Mouse (Mus musculus) small intestine, adult 2 months (tissue): ENCODE data around the gene Ier5. TPM values are rescaled to one million over a fixed set of nuclear protein-coding genes. Genes with fewer than 3 reads are reported as not detected.
A peak's percentile ranks its signal among the peaks of the same experiment; 100 is the strongest.

Experiments
- H3K27ac ChIP-seq: fragments of 200-500 bp; 2 replicates; pipeline ENCODE4 v1.5.1; 2012; ENCODE audit warnings: low read depth, low read length, control low read depth, inconsistent platforms; ENCODE audit not compliant: insufficient read depth
- H3K27me3 ChIP-seq: fragments of 200-500 bp; 2 replicates; pipeline ENCODE4 v1.6.1; 2012; ENCODE audit warnings: mild to moderate bottlenecking, moderate library complexity, low read length, inconsistent platforms; ENCODE audit not compliant: control insufficient read depth, insufficient read depth
- H3K36me3 ChIP-seq: fragments of 200-500 bp; 2 replicates; pipeline ENCODE4 v1.6.1; 2012; ENCODE audit warnings: mild to moderate bottlenecking, low read length, control low read depth, inconsistent platforms; ENCODE audit not compliant: control insufficient read depth, insufficient read depth
- H3K4me1 ChIP-seq: fragments of 200-500 bp; 2 replicates; pipeline ENCODE4 v1.6.1; 2012; ENCODE audit warnings: low read length, inconsistent platforms, mixed read lengths; ENCODE audit not compliant: control insufficient read depth, insufficient read depth, insufficient read length
- H3K4me3 ChIP-seq: fragments of 200-500 bp; 2 replicates; pipeline ENCODE4 v1.5.1; 2012; ENCODE audit warnings: low read depth, mild to moderate bottlenecking, control low read depth, inconsistent platforms, low read length, moderate library complexity
- CTCF ChIP-seq: fragments of 200-500 bp; IDR thresholded peaks from 2 replicates; pipeline ENCODE4 v1.5.1; 2012; ENCODE audit warnings: low read depth, mild to moderate bottlenecking, control low read depth, inconsistent platforms, low read length, moderate library complexity, mixed read lengths; ENCODE audit not compliant: insufficient replicate concordance, insufficient read length; ENCODE audit errors: extremely low read depth
- POLR2A ChIP-seq: fragments of 200-500 bp; IDR thresholded peaks from 2 replicates; pipeline ENCODE4 v1.6.1; 2012; ENCODE audit warnings: low read depth, mild to moderate bottlenecking, control low read depth, inconsistent platforms, low read length, moderate library complexity
- WGBS: fragments of 180-500 bp; shearing (Covaris S2); methylation state at CpG from one replicate; pipeline ENCODE4 v1.1.7; 2018; 5-methylcytosine and 5-hydroxymethylcytosine counted together
- polyA plus RNA-seq: library from polyadenylated mRNA; depleted of rRNA; stranded (reverse); fragments of >200 nt; gene quantifications from 2 replicates; pipeline ENCODE4 v1.2.3, GENCODE M21; 2012

Ier5 gene
- polyA plus RNA-seq, 1 experiment, result 63.9 TPM

DNA sequence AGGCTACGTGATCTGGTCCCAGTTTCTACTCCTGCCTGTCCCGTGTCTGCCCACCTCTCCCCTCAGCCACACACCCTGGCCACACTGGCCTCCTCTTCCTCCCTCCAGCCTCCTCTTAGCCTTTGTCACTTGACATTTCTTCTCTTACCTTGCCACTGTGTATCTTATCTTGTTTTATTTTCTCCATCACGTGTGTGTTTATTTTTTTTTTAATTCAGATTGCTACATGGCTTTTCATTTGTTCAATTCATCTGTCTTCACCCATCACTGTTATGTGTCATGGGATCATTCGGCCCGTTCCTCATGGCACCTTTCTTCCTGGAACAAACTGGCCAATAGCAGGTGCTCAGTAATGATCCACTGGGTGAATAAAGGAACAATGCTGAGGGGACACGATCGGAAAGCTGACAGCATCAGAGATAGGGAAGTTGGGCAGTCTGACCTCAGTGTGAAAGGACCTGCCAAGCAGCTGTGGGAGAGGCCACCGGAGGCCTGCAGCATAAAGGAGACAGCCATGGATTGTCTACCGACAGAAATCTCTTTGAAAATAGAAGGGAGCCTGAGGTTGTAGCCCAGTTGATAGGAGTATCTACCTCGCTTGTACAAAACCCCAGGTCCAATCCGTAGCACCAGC, 34.3 kb downstream of the Ier5 start:
- Histone ChIP-seq H3K4me3 (no peak overlapping the region), H3K27me3 (no peaks in the 10 kb centered on the region), H3K36me3 (no peaks in the 10 kb centered on the region), H3K4me1 (peaks cover 41% of the 10 kb centered on the region), H3K27ac (peak overlapping the region; percentile 92)
- TF ChIP-seq CTCF, result no peak
- no peak for TF ChIP-seq POLR2A
- WGBS, result 47% methylated on average over 11 of the region's 11 CpGs

DNA sequence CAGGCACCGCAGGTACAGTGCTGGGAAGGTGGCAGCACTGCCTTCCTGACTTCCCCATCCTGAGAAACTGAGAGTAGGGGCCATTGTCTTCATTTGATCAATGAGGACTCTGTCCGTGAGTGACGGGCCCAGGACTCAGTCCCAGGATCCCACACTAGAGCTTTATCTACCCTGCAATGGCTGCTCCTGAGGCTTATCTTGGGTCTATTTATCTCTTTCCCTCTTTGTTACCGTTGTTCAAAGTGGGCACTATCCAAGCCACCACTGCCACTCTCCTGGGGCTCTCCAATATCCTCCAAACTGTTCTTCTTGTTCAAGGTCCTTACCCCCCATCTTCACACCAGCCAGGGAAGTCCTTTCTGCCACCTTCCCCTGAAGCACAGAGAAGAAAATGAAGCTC, 34.8 kb downstream of the Ier5 start:
- H3K36me3 ChIP-seq, result no peaks in the 10 kb centered on the region
- H3K27ac ChIP-seq, result peak overlapping the region; percentile 92
- 29% methylated on average over 4 of the region's 4 CpGs for WGBS

DNA sequence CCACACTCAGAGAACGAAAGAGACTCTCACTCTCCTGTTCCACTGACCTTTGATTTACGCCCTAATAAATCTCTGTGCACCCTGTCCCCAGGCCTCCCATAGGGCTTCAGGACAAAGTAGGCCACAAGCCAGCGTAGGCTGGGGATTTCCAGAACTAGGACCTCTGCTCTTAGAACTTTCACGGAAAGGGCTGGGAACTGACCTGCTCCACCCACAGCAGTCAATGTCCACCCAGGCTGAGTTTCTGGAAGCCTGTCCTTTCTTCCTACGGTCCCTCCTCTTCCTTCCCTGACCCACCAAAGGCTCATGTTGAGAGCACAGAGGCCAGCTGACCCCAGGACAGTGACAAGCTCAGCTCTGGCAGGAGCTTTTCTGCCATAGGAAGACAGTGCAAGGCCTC, 35.3 kb downstream of the Ier5 start:
- 31% methylated on average over 5 of the region's 5 CpGs for WGBS
- no peaks in the 10 kb centered on the region for H3K36me3 ChIP-seq
- peaks cover 38% of the 10 kb centered on the region for H3K4me1 ChIP-seq
- H3K27ac ChIP-seq, result peak overlapping the region; percentile 92
- H3K4me3 ChIP-seq, result peak overlapping the region; percentile 4; the same call in 1 of the 2 replicates
- H3K27me3 ChIP-seq, result no peaks in the 10 kb centered on the region
- no peak for TF ChIP-seq CTCF

More for the DNA sequence above, 34.8 kb downstream of the Ier5 start:
- TF ChIP-seq CTCF (no peak), POLR2A (no peak)
- H3K27me3 ChIP-seq, result no peaks in the 10 kb centered on the region
- H3K4me1 ChIP-seq, result peaks cover 39% of the 10 kb centered on the region
- H3K4me3 ChIP-seq, result no peak overlapping the region

DNA sequence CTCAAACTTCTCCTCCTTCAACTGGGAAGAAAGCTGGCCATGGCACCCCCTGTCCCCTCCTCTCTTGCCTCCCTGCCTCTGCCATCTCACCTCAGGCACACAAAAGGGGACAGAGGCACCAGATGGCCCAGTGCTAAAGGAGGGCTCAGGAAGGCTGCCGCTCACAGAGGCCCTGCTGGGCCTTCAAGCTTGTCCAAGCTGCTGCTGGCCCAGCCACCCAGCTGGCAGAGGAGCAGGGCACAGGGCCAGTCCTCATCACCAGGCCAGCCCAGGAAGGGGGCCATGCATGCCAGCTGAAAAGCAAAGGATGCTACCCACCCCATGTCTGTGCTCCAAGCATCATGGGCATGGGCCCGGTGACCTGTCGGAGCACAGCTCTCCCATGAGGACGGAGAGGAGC, 36.5 kb downstream of the Ier5 start:
- peaks cover 47% of the 10 kb centered on the region for H3K4me1 ChIP-seq
- 93% methylated on average over 4 of the region's 4 CpGs for WGBS
- H3K4me3 ChIP-seq, result no peak overlapping the region
- H3K27ac ChIP-seq, result no peak overlapping the region
- H3K36me3 ChIP-seq, result no peaks in the 10 kb centered on the region
- no peaks in the 10 kb centered on the region for H3K27me3 ChIP-seq
- TF ChIP-seq CTCF (no peak), POLR2A (no peak)

DNA sequence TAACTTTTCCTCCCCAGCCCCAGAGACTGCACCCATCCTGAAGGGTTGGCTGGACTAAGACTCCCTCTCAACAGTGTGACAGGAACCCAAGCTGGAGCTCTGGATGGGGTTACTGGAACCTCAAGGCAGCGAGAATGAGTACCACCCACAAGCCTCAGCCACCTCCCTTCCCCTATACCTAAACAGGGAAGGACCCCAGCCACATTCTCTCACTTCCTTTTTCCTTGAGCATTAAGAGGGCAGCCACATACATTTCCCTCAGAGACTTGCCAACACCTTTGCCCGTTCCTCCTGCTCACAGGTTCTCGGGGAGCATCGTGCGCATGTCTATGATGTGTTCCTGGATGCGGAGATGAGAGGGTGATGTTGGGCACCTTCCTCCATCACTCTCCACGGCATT, 37.4 kb downstream of the Ier5 start:
- TF ChIP-seq CTCF (no peak), POLR2A (no peak)
- Histone ChIP-seq H3K27ac (no peak overlapping the region), H3K36me3 (no peaks in the 10 kb centered on the region), H3K27me3 (no peaks in the 10 kb centered on the region), H3K4me1 (peaks cover 51% of the 10 kb centered on the region), H3K4me3 (no peak overlapping the region)
- 85% methylated on average over 7 of the region's 7 CpGs for WGBS

DNA sequence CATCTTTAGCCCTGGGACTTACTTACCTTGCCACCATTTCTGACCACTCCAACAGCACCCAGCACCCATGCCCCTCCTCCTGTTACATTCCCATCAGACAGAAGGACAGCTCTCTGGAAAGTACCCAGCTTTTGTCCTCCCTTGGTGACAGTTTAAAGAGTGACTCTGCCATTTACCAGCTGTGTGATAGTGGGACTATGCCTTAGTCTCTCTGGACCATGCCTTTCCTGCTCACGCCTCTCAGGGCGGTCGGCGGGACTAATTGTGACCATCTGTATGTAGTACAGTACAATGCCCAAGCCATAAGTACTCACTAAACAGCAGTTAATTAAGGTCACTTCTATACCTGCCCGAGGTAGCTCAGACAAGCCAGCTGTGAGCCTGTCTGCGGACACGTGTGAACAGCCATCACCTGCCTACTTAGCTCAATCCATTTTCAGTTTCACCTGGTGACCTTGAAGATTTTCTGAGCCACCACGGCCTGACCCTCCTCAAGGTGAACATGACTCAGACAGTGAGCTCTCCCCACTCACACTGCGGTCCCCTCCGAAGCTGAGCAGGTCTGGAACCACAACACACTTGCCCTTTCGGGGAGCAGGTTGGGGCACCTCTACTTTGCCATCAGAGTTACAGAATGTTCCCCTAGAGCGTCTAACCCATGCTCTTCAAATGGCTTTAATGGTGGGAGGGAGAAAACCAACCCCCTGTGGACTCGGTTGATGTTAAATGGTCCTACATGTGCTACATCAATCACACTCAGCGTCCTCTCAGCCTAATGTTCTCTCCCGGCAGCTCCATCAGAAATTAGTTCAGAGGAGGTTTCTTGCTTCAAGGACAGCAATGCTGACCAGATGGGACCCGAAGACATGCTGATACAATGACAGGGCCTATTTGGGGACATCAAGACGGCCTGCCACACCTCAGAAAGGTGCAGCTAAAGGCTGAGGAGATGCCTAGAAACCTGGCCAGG, 38.3 kb downstream of the Ier5 start:
- 82% methylated on average over 17 of the region's 17 CpGs for whole genome bisulfite sequencing
- Histone ChIP-seq H3K4me3 (no peak overlapping the region), H3K27ac (no peak overlapping the region), H3K36me3 (no peaks in the 10 kb centered on the region), H3K4me1 (peaks cover 60% of the 10 kb centered on the region), H3K27me3 (no peaks in the 10 kb centered on the region)
- TF ChIP-seq POLR2A, result no peak
- no peak for TF ChIP-seq CTCF

DNA sequence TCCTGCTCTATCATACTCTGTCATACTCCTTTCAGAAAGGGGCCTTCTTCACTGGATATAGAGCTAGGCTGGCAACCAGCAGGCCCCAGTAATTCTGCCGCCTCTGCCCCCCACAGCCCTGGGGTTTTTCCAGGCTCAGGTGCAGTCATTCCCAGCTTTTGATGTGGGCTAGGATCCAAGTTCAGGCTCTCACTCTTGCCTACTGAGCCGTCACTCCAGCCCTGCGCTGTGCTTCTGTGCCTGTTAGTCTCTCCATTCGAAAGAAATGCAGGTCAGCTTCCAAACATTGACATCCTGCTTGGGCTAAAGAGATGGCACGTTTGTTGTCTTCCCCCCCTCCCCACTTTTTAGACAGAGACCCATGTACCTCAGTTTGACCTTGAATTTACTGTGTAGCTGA, 39.2 kb downstream of the Ier5 start:
- Histone ChIP-seq H3K27ac (no peak overlapping the region; the same call in 1 of the 2 replicates), H3K4me1 (peaks cover 57% of the 10 kb centered on the region), H3K27me3 (no peaks in the 10 kb centered on the region), H3K36me3 (no peaks in the 10 kb centered on the region), H3K4me3 (no peak overlapping the region)
- 79% methylated on average over 5 of the region's 5 CpGs for WGBS
- no peak for TF ChIP-seq POLR2A
- TF ChIP-seq CTCF, result no peak
